Mouse (Mus musculus) heart, embryonic 14.5 days (tissue): ENCODE data around the gene Armh2. TPM values are rescaled to one million over a fixed set of nuclear protein-coding genes. Genes with fewer than 3 reads are reported as not detected.

Experiments used
- ATAC-seq: fragments of 200-750 bp; cut with Nextera tagmentation; 2 replicates; pipeline ENCODE4 v1.8.0; 2017; ENCODE audit warnings: low read depth, moderate TSS enrichment; ENCODE audit not compliant: insufficient number of reproducible peaks, insufficient read depth, low FRiP score
- H3K27ac ChIP-seq, 2 experiments: fragments of 200-500 bp in 1 of 2; fragments of 300-500 bp in 1 of 2; sonication (generic) in 1 of 2; replicated peaks in 1 of 2; 2 replicates each; pipeline ENCODE4 v1.5.1; 2012 to 2014; ENCODE audit warnings: low read depth in 2 of 2, low read length in 2 of 2, control low read depth in 1 of 2, mild to moderate bottlenecking in 1 of 2, mixed read lengths in 1 of 2; ENCODE audit not compliant: control insufficient read depth in 1 of 2, insufficient read depth in 1 of 2
- H3K27me3 ChIP-seq: fragments of 300-500 bp; sonication (generic); 2 replicates; pipeline ENCODE4 v1.6.1; 2014; ENCODE audit warnings: mild to moderate bottlenecking, low read length, control low read depth; ENCODE audit not compliant: control insufficient read depth, insufficient read depth
- H3K36me3 ChIP-seq: fragments of 300-500 bp; sonication (generic); 2 replicates; pipeline ENCODE4 v1.6.1; 2014; ENCODE audit warnings: mild to moderate bottlenecking, control low read depth, low read length, mixed read lengths; ENCODE audit not compliant: control insufficient read depth, insufficient read depth
- H3K4me1 ChIP-seq, 2 experiments: fragments of 200-500 bp in 1 of 2; fragments of 300-500 bp in 1 of 2; sonication (generic) in 1 of 2; 2 replicates each; pipeline ENCODE4 v1.6.1; 2012 to 2014; ENCODE audit warnings: low read length in 2 of 2, control low read depth in 1 of 2, mixed read lengths in 1 of 2; ENCODE audit not compliant: control insufficient read depth in 2 of 2, insufficient read depth in 2 of 2
- H3K4me2 ChIP-seq: fragments of 300-500 bp; sonication (generic); 2 replicates; pipeline ENCODE4 v1.6.1; 2014; ENCODE audit warnings: mild to moderate bottlenecking, low read length
- H3K4me3 ChIP-seq, 2 experiments: fragments of 200-500 bp in 1 of 2; fragments of 300-500 bp in 1 of 2; sonication (generic) in 1 of 2; 2 replicates each; pipeline ENCODE4 v1.5.1; 2012 to 2014; ENCODE audit warnings: low read length in 2 of 2, mild to moderate bottlenecking in 2 of 2, control low read depth in 1 of 2, low read depth in 1 of 2, moderate library complexity in 1 of 2; ENCODE audit not compliant: control insufficient read depth in 1 of 2, insufficient read depth in 1 of 2
- H3K9ac ChIP-seq: fragments of 300-500 bp; sonication (generic); 2 replicates; pipeline ENCODE4 v1.6.1; 2014; ENCODE audit warnings: mild to moderate bottlenecking, low read length
- H3K9me3 ChIP-seq: fragments of 300-500 bp; sonication (generic); 2 replicates; pipeline ENCODE4 v1.6.1; 2016; ENCODE audit warnings: low read length, control low read depth; ENCODE audit not compliant: control insufficient read depth
- WGBS: fragments of 180-500 bp; shearing (Covaris S2); extraction: QIAGEN DNeasy Blood & Tissue Kit; methylation state at CpG from one replicate; pipeline ENCODE4 v1.1.7; 2014; 5-methylcytosine and 5-hydroxymethylcytosine counted together
- polyA plus RNA-seq: library from polyadenylated mRNA; unstranded; fragments of >200 nt; fragmentation: Nextera tagmentation; extraction: Ambion mirVana; gene quantifications from 2 replicates; pipeline ENCODE4 v1.2.1, GENCODE M21; 2014

Gene Armh2
- polyA plus RNA-seq, 1 experiment from 2014 or later: not detected

GRCm38 (mm10) chr13:24791349-24791748 is 50.3 kb downstream of the Armh2 start:
- Histone ChIP-seq H3K4me1 (no peaks in the 10 kb centered on the region), H3K27ac (no peak overlapping the region), H3K36me3 (no peaks in the 10 kb centered on the region), H3K9ac (no peak overlapping the region), H3K4me2 (no peak overlapping the region), H3K27me3 (no peaks in the 10 kb centered on the region), H3K4me3 (no peak overlapping the region), H3K9me3 (no peaks in the 10 kb centered on the region)
- no peak for ATAC-seq
- 68% methylated on average over 2 of the region's 2 CpGs for WGBS

GRCm38 (mm10) chr13:24792411-24793045 is 51.5 kb downstream of the Armh2 start:
- no peaks in the 10 kb centered on the region for H3K9me3 ChIP-seq
- WGBS: 72% methylated on average over 9 of the region's 9 CpGs
- H3K27ac ChIP-seq: no peak overlapping the region

More at GRCm38 (mm10) chr13:24792411-24793045, 51.5 kb downstream of the Armh2 start:
- H3K4me1 ChIP-seq: no peaks in the 10 kb centered on the region
- no peak overlapping the region for H3K9ac ChIP-seq
- ATAC-seq: no peak
- no peaks in the 10 kb centered on the region for H3K36me3 ChIP-seq
- H3K27me3 ChIP-seq: no peaks in the 10 kb centered on the region
- H3K4me3 ChIP-seq: no peak overlapping the region
- H3K4me2 ChIP-seq: no peak overlapping the region

Other genes starting within 250 kb of the Armh2 start
- gene Ripor2, start 159.0 kb upstream of the Armh2 start, polyA plus RNA-seq: 13.1 and 16.5 TPM in 2 replicates
- 108 and 112 TPM in 2 replicates for gene Gmnn, start 20.7 kb downstream of the Armh2 start, polyA plus RNA-seq
- gene BC005537, start 60.4 kb downstream of the Armh2 start, polyA plus RNA-seq: 19.0 and 22.6 TPM in 2 replicates
- gene Acot13, start 90.3 kb downstream of the Armh2 start, polyA plus RNA-seq: 312 and 318 TPM in 2 replicates
- gene Tdp2, start 90.4 kb downstream of the Armh2 start, polyA plus RNA-seq: 31.4 and 32.0 TPM in 2 replicates
- 0.04 and 0.15 TPM in 2 replicates for gene D130043K22Rik, start 103.9 kb downstream of the Armh2 start, polyA plus RNA-seq
- gene Aldh5a1, start 196.4 kb downstream of the Armh2 start, polyA plus RNA-seq: 12.2 and 14.4 TPM in 2 replicates
- 0.20 and 0.27 TPM in 2 replicates for gene Gpld1, start 201.9 kb downstream of the Armh2 start, polyA plus RNA-seq